Mouse (Mus musculus) adrenal gland, postnatal 36 days (tissue): Measurements from ENCODE around the gene Spint2. TPM values are rescaled to one million over a fixed set of nuclear protein-coding genes. Genes with fewer than 3 reads are reported as not detected.

ENCODE experiments used
- DNase-seq, 2 experiments: peaks; one replicate each; pipeline ENCODE4 v3.0.0; 2021; ENCODE audit warnings: mixed read lengths in 1 of 2
- total RNA-seq, 2 experiments: library from RNA; stranded (reverse); gene quantifications; 2 replicates each; pipeline ENCODE4 v1.2.3; 2021

The Spint2 gene
- total RNA-seq, 2 experiments from 2014 or later = 28.7 to 48.2 TPM

- DNase-seq = no peak
Measured at GRCm38 (mm10) chr7:29304463-29305262, 23.0 kb upstream of the Spint2 start.

- DNase-seq = peak; percentile 86 to 88
Measured at GRCm38 (mm10) chr7:29303738-29304462, 22.2 kb upstream of the Spint2 start, which contains the start of gene Dpf1. Gene Dpf1, plus strand, starts transcription at chr7:29303951.

- DNase-seq = no peak
Measured at GRCm38 (mm10) chr7:29302641-29303040, 20.9 kb upstream of the Spint2 start.

- DNase-seq = peak; percentile 53 to 76
Measured at GRCm38 (mm10) chr7:29301127-29301566, 19.4 kb upstream of the Spint2 start.

- peak; percentile 61 to 68 for DNase-seq
Measured at GRCm38 (mm10) chr7:29296998-29297397, 15.3 kb upstream of the Spint2 start.

- DNase-seq = no peak
Measured at GRCm38 (mm10) chr7:29295861-29296647, 14.3 kb upstream of the Spint2 start.

GRCm38 (mm10) chr7:29294111-29294761, 12.5 kb upstream of the Spint2 start:
- no peak for DNase-seq

GRCm38 (mm10) chr7:29293131-29294065, 11.7 kb upstream of the Spint2 start:
- DNase-seq = peak; percentile 15 to 27

- DNase-seq = no peak
Measured at GRCm38 (mm10) chr7:29292458-29293098, 10.9 kb upstream of the Spint2 start.

GRCm38 (mm10) chr7:29291616-29292457, 10.1 kb upstream of the Spint2 start:
- DNase-seq = no peak

- no peak for DNase-seq
Measured at GRCm38 (mm10) chr7:29290691-29291485, 9.2 kb upstream of the Spint2 start.

GRCm38 (mm10) chr7:29289856-29290255, 8.1 kb upstream of the Spint2 start:
- DNase-seq = no peak

- DNase-seq = peak; percentile 68 to 81
Measured at GRCm38 (mm10) chr7:29288942-29289638, 7.4 kb upstream of the Spint2 start, which contains the start of gene Ppp1r14a. Gene Ppp1r14a, plus strand, starts transcription at chr7:29289308.

- no peak for DNase-seq
Measured at GRCm38 (mm10) chr7:29288079-29288478, 6.4 kb upstream of the Spint2 start.

GRCm38 (mm10) chr7:29287481-29287880, 5.8 kb upstream of the Spint2 start:
- DNase-seq = no peak

GRCm38 (mm10) chr7:29284523-29284922, 2.8 kb upstream of the Spint2 start:
- no peak for DNase-seq

- DNase-seq = no peak
Measured at GRCm38 (mm10) chr7:29283876-29284275, 2.2 kb upstream of the Spint2 start.
